In the genomic region with DNA sequence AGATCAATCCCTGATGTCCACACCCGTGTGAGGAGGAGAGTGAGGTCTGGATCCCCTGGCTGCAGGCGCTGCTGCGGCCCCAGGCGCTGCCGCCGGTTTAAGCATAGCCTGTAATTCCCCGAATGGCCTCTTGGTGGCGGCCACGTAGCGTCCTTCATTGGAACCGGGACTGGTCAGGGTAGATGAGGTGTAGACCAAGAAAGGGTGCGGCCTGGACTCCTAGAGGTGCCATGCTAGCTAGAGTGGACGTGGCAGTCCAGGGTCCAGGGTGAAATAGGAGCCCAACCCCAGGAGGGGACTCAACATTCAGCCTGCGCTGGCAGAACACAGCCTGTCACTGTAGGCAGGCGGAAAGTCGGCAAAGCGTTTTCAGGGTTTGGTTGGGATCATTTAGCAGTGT, we compare ENCODE assay signal across 8 mouse cellular contexts. TPM values are rescaled to one million over a fixed set of nuclear protein-coding genes. Genes with fewer than 3 reads are reported as not detected.
A peak's percentile ranks its signal among the peaks of the same experiment; 100 is the strongest.
DNase-seq lines count a peak whose midpoint lies in the region; TF ChIP-seq lines count a peak whose summit lies in the region.

No protein-coding gene starts in this region.

- no peaks in the 10 kb centered on the region for H3K9me3 ChIP-seq in megakaryocyte, embryonic 14.5 days

- peaks cover 4% of the 10 kb centered on the region; the same call in 1 of the 2 replicates for H3K4me1 ChIP-seq in cortical plate, adult 2 months (ENCODE audit: control insufficient read depth, insufficient read depth, low read length)
- H3K4me1 ChIP-seq in megakaryocyte, embryonic 14.5 days, result peaks cover 69% of the 10 kb centered on the region

- TF ChIP-seq CTCF in cortical plate, adult 2 months (IDR thresholded peaks at IDR 0.05; ENCODE audit: extremely low read depth, insufficient read depth, low read length), result peak; percentile 94

- DNase-seq in adipocyte (ENCODE audit: low spot score), result peak; percentile 78
- peak; percentile 91 for DNase-seq in gastrocnemius, postnatal 10 days
- DNase-seq in induced T-regulatory cell, adult 2 months (ENCODE audit: low read depth), result peak; percentile 86
- peak; percentile 27 to 88 for DNase-seq in left cerebral cortex, adult 9 months (ENCODE audit: low spot score in 2 of 2)
- peak; percentile 85 for DNase-seq in right cerebral cortex, postnatal 14 days
- peak; percentile 88 for DNase-seq in urinary bladder, postnatal 25 days (ENCODE audit: low spot score)

- no peaks in the 10 kb centered on the region for H3K27me3 ChIP-seq in megakaryocyte, embryonic 14.5 days (replicated peaks)

- no peaks in the 10 kb centered on the region for H3K36me3 ChIP-seq in megakaryocyte, embryonic 14.5 days (replicated peaks; ENCODE audit: low read length)

- H3K4me3 ChIP-seq in cortical plate, adult 2 months (ENCODE audit: insufficient read depth, low read length), result no peak overlapping the region
- peak overlapping the region; percentile 83 for H3K4me3 ChIP-seq in megakaryocyte, embryonic 14.5 days (replicated peaks)

- no peak overlapping the region for H3K27ac ChIP-seq in cortical plate, adult 2 months (ENCODE audit: insufficient read depth, low read length)

- TF ChIP-seq POLR2A in cortical plate, adult 2 months (IDR thresholded peaks at IDR 0.05; ENCODE audit: extremely low read depth, insufficient read depth, low read length), result no peak

RNA-seq across cellular contexts. Expression of a gene that starts 14.9 kb away (rescaled TPM):
- polyA plus RNA-seq in cortical plate, adult 2 months (2012; rRNA removed), result 0.13 TPM in 2 replicates
- under 1 TPM; 0.09 to 0.75 TPM for total RNA-seq in gastrocnemius, postnatal 10 days (2021)
- not detected in 2 replicates for polyA plus RNA-seq in megakaryocyte, embryonic 14.5 days (2012; ENCODE audit: insufficient read depth, low replicate concordance)

RNA-seq across cellular contexts. Expression of a gene that starts 24.0 kb away (rescaled TPM):
- polyA plus RNA-seq in cortical plate, adult 2 months (2012; rRNA removed), result 29.0 and 30.0 TPM in 2 replicates
- total RNA-seq in gastrocnemius, postnatal 10 days (2021), result 10 to 100 TPM in 1 of 2 experiments, 1 to 10 TPM in 1; 9.7 to 11.1 TPM
- 47.3 and 132 TPM in 2 replicates for polyA plus RNA-seq in megakaryocyte, embryonic 14.5 days (2012; ENCODE audit: insufficient read depth, low replicate concordance)

RNA-seq across cellular contexts. Expression of a gene that starts 31.2 kb away (rescaled TPM):
- polyA plus RNA-seq in cortical plate, adult 2 months (2012; rRNA removed), result 96.3 and 96.6 TPM in 2 replicates
- 100 to 1,000 TPM; 121 to 147 TPM for total RNA-seq in gastrocnemius, postnatal 10 days (2021)
- 217 and 285 TPM in 2 replicates for polyA plus RNA-seq in megakaryocyte, embryonic 14.5 days (2012; ENCODE audit: insufficient read depth, low replicate concordance)

RNA-seq across cellular contexts. Expression of a gene that starts 33.9 kb away (rescaled TPM):
- polyA plus RNA-seq in cortical plate, adult 2 months (2012; rRNA removed), result 158 and 160 TPM in 2 replicates
- 10 to 100 TPM; 51.3 to 52.7 TPM for total RNA-seq in gastrocnemius, postnatal 10 days (2021)
- polyA plus RNA-seq in megakaryocyte, embryonic 14.5 days (2012; ENCODE audit: insufficient read depth, low replicate concordance), result 227 and 338 TPM in 2 replicates

RNA-seq across cellular contexts. Expression of a gene that starts 35.3 kb away (rescaled TPM):
- not detected in 2 replicates for polyA plus RNA-seq in cortical plate, adult 2 months (2012; rRNA removed)
- total RNA-seq in gastrocnemius, postnatal 10 days (2021), result 100 to 1,000 TPM; 156 to 183 TPM
- 0.25 TPM in 1 of 2 replicates, not detected in the other for polyA plus RNA-seq in megakaryocyte, embryonic 14.5 days (2012; ENCODE audit: insufficient read depth, low replicate concordance)
